Mouse (Mus musculus) T-cell, adult 66 days (primary cell): Measurements from ENCODE around the gene Xylb. TPM values are rescaled to one million over a fixed set of nuclear protein-coding genes. Genes with fewer than 3 reads are reported as not detected.

ENCODE experiments used
- total RNA-seq, 2 experiments: library from RNA; stranded (reverse); gene quantifications; 3 replicates in 1 of 2; 4 replicates in 1 of 2; pipeline ENCODE4 v1.2.4; 2023

Xylb gene
- total RNA-seq = 1 to 10 TPM; 1.5 to 3.0 TPM

DNA sequence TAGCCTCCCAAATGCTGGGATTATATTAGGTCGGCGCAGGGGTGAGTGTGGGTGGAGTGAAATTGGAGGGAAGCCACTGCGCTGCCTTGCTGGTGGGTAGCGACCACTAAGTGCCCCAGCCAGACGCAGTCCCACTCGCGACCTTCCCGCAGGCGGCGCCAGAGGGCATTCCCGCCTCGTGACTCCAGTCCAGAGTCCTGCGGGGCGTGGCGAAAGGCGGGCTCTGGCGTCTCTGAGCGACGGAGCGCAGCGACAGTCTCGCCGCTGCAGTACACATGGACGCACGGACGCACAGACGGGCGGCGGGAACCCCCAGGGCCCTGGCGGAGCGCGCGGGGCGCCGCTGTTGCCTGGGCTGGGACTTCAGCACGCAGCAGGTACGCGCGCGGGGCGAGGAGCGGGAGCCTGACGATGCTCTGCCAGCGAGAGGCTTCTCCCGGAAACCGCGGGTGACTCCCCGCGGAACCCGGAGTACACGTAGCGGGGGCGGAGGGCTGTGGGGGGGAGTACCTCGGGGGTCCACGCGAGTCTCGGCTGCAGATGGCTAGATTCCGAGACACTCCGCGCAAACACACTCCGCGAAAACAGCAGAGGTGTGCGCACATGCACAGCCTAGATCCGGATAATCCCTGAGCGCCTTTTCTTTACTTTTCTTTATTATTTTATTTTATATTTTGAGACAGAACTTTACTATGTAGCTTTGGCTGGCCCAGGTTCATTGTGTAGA lies at the start of gene Xylb:
TSS of gene Xylb (plus strand) at position 51 of the 727 bp plus-strand sequence.

DNA sequence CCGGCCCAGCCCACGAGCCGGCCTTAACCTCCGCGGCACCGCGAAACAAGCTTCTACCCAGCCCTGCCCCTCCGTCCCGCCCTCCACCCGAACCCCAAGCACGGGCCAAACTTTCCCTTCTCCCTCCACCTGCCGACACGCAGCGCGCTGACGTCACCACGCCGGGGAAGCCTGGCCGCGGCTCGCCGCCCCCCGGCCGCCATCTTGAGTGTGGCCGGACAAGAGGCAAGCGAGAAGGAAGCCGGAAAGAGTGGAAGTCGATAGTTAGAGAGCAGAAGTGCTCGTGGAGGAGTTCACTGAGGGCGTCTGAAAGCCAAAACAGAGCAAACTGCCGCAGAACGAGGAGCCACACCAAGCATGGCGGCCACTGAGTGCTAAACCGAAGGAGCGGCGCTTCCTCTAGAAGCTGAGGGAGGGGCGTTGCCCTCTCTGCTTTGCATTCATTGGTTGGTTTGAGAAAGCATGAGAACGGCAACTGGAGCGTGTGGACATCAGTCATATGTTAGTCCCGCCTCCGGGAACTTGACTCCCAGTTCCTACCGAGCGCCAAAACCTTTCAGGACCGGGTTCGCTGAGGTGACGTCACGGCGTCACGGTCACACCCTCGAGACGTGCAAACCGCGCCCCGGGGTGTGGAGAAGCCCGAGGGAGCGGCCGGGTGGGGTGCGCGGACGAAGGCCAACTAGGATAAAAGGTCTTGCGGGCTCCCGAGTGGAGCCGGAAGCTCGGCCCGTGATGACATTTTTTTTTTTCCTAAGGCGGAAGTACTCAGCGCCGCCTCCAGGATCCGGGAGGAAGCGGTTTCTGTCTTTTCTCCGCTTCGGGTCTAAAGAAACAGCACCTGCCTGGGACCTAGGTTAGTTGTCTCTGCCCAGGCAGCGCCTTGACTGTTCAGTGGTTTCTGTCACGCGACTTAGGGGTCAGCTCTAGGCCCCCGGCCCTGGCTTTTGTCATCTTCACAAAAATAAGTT lies 34.6 kb upstream of the Xylb start, which contains the start of gene Oxsr1:
TSS of gene Oxsr1 (minus strand) at position 139 of the 971 bp plus-strand sequence.

DNA sequence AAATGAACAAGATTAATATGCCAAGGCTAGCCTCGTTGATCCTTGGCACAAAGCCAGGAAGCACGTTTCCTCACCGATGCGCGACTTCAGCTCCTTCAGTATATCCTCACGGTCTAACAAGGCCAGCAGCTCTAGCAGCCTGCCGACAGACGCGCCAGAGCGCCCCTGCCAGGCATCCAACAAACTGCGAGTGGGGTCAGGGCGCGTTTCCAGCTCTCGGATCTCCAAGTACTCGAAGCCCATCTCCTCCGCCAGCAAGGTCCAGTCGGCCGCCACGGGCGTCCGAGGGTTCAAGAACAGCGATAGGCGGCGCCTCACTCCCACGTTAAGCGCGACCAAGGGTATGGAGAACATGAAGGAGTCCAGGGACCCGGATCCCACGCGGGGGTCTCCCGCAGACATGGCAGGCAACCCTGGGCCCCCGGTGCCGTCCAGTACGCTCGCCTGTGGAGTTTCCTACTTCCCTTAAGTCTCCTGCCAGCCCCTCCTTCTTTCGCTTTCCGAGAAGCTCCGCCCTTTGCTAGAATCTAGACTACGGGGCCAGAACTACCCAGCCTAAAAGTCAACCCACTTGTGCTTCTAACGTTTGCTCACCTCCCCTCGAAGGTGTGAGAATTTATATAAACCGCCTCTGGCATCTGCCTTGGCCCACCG lies 17.5 kb upstream of the Xylb start, which contains the start of gene Acaa1a:
TSS of gene Acaa1a (plus strand) at position 119 of the 654 bp plus-strand sequence.

DNA sequence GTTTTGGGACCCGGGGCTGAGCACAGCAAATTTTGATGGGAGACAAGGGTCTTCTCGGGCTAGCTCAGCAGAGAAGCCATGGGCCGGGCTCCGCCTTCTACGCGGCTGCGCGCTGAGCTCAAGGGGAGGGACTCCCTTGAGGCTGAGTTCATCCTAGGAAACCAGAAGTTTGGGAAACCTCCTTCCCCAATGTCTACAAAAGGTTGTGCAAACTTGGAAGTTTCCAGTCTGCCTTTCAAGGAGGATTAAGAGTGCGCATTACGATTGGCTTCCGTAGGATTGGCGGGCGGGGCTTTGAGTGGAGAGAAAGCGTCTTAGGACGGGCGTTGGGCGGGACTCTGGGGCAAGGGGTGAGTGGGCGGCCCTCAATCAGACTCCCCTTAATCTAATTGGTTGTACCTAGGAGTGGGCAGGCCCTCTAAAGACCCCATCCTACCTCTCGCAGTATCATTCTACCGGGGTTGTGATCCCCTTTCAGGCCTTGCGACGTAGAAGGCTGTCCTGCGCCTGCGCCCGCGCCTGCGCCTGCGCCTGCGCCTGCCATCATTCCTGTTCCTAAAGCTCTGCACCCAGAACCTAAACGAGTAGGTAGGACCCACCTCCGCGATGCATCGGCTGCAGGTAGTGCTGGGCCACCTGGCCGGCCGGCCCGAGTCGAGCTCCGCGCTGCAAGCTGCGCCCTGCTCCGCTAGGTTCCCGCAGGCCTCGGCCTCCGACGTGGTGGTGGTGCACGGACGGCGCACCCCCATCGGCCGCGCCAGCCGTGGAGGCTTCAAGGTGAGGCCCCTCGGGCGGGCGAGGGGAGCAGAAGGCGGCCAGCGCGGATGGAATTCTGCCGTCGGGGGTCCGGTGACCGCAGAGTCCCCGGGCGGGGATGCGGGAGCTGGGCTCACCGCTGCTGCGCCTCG lies 16.0 kb upstream of the Xylb start, which contains the start of gene Myd88:
TSS of gene Myd88 (minus strand) at position 503 of the 908 bp plus-strand sequence.

DNA sequence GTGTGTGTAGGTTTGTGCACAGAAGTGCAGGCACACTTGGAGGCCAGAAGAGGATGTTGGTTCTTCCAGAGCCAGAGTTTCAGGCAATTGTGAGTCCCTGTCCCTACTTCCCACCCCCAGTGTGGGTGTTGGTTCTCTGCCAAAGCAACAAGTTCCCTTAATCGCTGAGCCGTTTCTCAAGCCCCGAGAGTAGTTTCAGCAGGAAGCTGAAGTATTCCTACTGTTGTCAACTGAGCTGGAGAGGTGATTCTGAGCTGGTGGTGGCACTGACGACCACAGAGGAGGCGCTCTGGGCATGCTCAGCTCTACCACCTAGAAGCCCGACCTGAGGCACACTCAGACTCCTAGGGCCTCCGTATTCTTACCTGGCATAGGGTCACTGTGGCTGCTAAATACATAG lies 8.1 kb downstream of the Xylb start, which contains the start of gene Slc22a14:
TSS of gene Slc22a14 (minus strand) at position 270 of the 400 bp plus-strand sequence.

DNA sequence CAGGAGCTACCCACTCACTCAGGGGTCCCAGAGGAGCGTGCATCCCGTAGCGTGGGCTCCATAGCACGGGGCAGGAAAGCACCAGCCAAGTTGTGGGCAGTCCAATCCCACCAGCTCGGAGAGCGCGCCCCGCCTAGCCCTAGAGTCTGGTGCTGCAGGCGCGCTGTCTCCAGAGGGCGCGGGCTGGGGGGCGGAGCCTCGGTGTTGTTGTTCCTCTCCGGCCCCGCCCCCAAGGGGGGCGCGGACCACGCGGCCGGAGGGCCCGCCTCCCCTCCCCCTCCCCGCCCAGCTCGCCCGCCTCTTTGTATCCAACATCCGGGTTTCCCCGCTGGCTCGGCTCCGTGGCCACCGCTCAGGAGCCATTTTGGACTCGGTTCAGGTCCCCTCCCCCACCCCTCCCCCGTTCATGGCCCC lies 44.6 kb downstream of the Xylb start, which contains the start of gene Acvr2b:
TSS of gene Acvr2b (plus strand) at position 318 of the 414 bp plus-strand sequence.

Other genes starting within 250 kb of the Xylb start
- 1 to 10 TPM in 1 of 2 experiments, under 1 TPM in 1; 0.79 to 1.2 TPM for gene Acaa1b, start 200.3 kb upstream of the Xylb start, total RNA-seq
- gene Gm47289, start 198.2 kb upstream of the Xylb start, total RNA-seq = not detected
- gene Slc22a13, start 148.3 kb upstream of the Xylb start, total RNA-seq = not detected
- 10 to 100 TPM; 43.8 to 46.8 TPM for gene Oxsr1, start 35.0 kb upstream of the Xylb start, total RNA-seq
- 10 to 100 TPM; 55.5 to 57.2 TPM for gene Acaa1a, start 17.7 kb upstream of the Xylb start, total RNA-seq
- 10 to 100 TPM; 48.2 to 49.0 TPM for gene Myd88, start 16.0 kb upstream of the Xylb start, total RNA-seq
- not detected for gene Slc22a14, start 8.2 kb downstream of the Xylb start, total RNA-seq
- under 1 TPM; 0.44 to 0.89 TPM for gene Acvr2b, start 44.7 kb downstream of the Xylb start, total RNA-seq
- gene Exog, start 87.6 kb downstream of the Xylb start, total RNA-seq = 1 to 10 TPM; 8.2 to 8.6 TPM
- under 1 TPM in 1 of 2 experiments, not detected in 1; 0.06 TPM for gene Scn5a, start 221.6 kb downstream of the Xylb start, total RNA-seq